Mouse (Mus musculus): ENCODE data around the gene Mrtfa. TPM values are rescaled to one million over a fixed set of nuclear protein-coding genes. Genes with fewer than 3 reads are reported as not detected.

The Mrtfa gene
- polyA plus RNA-seq, 1 experiment from 2014 or later, result 22.9 TPM

GRCm38 (mm10) chr15:81110315-81110714 is 80.2 kb downstream of the Mrtfa start:
- Histone ChIP-seq H3K27ac (no peak overlapping the region), H3K27me3 (no peaks in the 10 kb centered on the region), H3K4me1 (replicated peaks) (peaks cover 18% of the 10 kb centered on the region), H3K9ac (no peak overlapping the region), H3K4me2 (no peak overlapping the region), H3K9me3 (no peaks in the 10 kb centered on the region), H3K36me3 (no peaks in the 10 kb centered on the region), H3K4me3 (no peak overlapping the region)
- no peak for ATAC-seq (ENCODE audit: low FRiP score)
- WGBS, result 89% methylated on average over 3 of the region's 3 CpGs

GRCm38 (mm10) chr15:81105962-81106361 is 84.6 kb downstream of the Mrtfa start:
- Histone ChIP-seq H3K9ac (no peak overlapping the region), H3K4me2 (no peak overlapping the region), H3K9me3 (no peaks in the 10 kb centered on the region), H3K4me1 (replicated peaks) (peaks cover 33% of the 10 kb centered on the region), H3K4me3 (no peak overlapping the region), H3K27me3 (no peaks in the 10 kb centered on the region), H3K36me3 (no peaks in the 10 kb centered on the region), H3K27ac (no peak overlapping the region)
- no peak for ATAC-seq (ENCODE audit: low FRiP score)
- WGBS, result 25% methylated on average over 10 of the region's 10 CpGs

- Histone ChIP-seq H3K4me3 (no peak overlapping the region), H3K36me3 (no peaks in the 10 kb centered on the region), H3K27ac (no peak overlapping the region), H3K9ac (peak overlapping the region; percentile 39; the same call in 1 of the 2 replicates), H3K4me2 (peak overlapping the region; percentile 19; the same call in 1 of the 2 replicates), H3K9me3 (no peaks in the 10 kb centered on the region), H3K27me3 (no peaks in the 10 kb centered on the region), H3K4me1 (replicated peaks) (peaks cover 33% of the 10 kb centered on the region)
- no peak for ATAC-seq (ENCODE audit: low FRiP score)
- 54% methylated on average over 13 of the region's 13 CpGs for WGBS
Measured at GRCm38 (mm10) chr15:81104585-81105259, 85.8 kb downstream of the Mrtfa start.

GRCm38 (mm10) chr15:81103500-81103899 is 87.1 kb downstream of the Mrtfa start:
- Histone ChIP-seq H3K4me2 (no peak overlapping the region), H3K27ac (no peak overlapping the region), H3K9ac (no peak overlapping the region), H3K4me3 (no peak overlapping the region), H3K4me1 (replicated peaks) (peaks cover 33% of the 10 kb centered on the region), H3K9me3 (no peaks in the 10 kb centered on the region), H3K36me3 (no peaks in the 10 kb centered on the region), H3K27me3 (no peaks in the 10 kb centered on the region)
- no peak for ATAC-seq (ENCODE audit: low FRiP score)
- 88% methylated on average over 3 of the region's 3 CpGs for WGBS

- Histone ChIP-seq H3K27ac (no peak overlapping the region), H3K36me3 (no peaks in the 10 kb centered on the region), H3K4me2 (no peak overlapping the region), H3K4me3 (no peak overlapping the region), H3K27me3 (no peaks in the 10 kb centered on the region), H3K4me1 (replicated peaks) (peaks cover 36% of the 10 kb centered on the region), H3K9ac (no peak overlapping the region), H3K9me3 (no peaks in the 10 kb centered on the region)
- 86% methylated on average over 13 of the region's 13 CpGs for WGBS
- no peak for ATAC-seq (ENCODE audit: low FRiP score)
Measured at GRCm38 (mm10) chr15:81102274-81102879, 88.2 kb downstream of the Mrtfa start.

GRCm38 (mm10) chr15:81101316-81101715 is 89.2 kb downstream of the Mrtfa start:
- no peak overlapping the region for H3K4me3 ChIP-seq
- peaks cover 32% of the 10 kb centered on the region for H3K4me1 ChIP-seq (replicated peaks)
- 80% methylated on average over 5 of the region's 5 CpGs for WGBS
- no peak overlapping the region for H3K27ac ChIP-seq
- no peaks in the 10 kb centered on the region for H3K27me3 ChIP-seq
- no peaks in the 10 kb centered on the region for H3K36me3 ChIP-seq
- no peak overlapping the region for H3K4me2 ChIP-seq
- no peak overlapping the region for H3K9ac ChIP-seq
- no peaks in the 10 kb centered on the region for H3K9me3 ChIP-seq
- no peak for ATAC-seq (ENCODE audit: low FRiP score)

- Histone ChIP-seq H3K9me3 (no peaks in the 10 kb centered on the region), H3K4me1 (replicated peaks) (peaks cover 16% of the 10 kb centered on the region), H3K27me3 (no peaks in the 10 kb centered on the region), H3K27ac (no peak overlapping the region), H3K9ac (no peak overlapping the region), H3K4me2 (no peak overlapping the region), H3K36me3 (no peaks in the 10 kb centered on the region), H3K4me3 (no peak overlapping the region)
- no peak for ATAC-seq (ENCODE audit: low FRiP score)
- WGBS, result 90% methylated on average over 11 of the region's 11 CpGs
Measured at GRCm38 (mm10) chr15:81099269-81099668, 91.3 kb downstream of the Mrtfa start.

- H3K9ac ChIP-seq, result no peak overlapping the region
- no peak overlapping the region for H3K27ac ChIP-seq
- H3K4me3 ChIP-seq, result no peak overlapping the region
- H3K4me2 ChIP-seq, result no peak overlapping the region
- WGBS, result 95% methylated on average over 3 of the region's 3 CpGs
- no peaks in the 10 kb centered on the region for H3K27me3 ChIP-seq
- ATAC-seq (ENCODE audit: low FRiP score), result no peak
- peaks cover 12% of the 10 kb centered on the region for H3K4me1 ChIP-seq (replicated peaks)
- H3K36me3 ChIP-seq, result no peaks in the 10 kb centered on the region
- H3K9me3 ChIP-seq, result no peaks in the 10 kb centered on the region
Measured at GRCm38 (mm10) chr15:81098689-81099088, 91.9 kb downstream of the Mrtfa start.

- Histone ChIP-seq H3K27me3 (no peaks in the 10 kb centered on the region), H3K4me1 (replicated peaks) (peaks cover 8% of the 10 kb centered on the region), H3K4me3 (no peak overlapping the region), H3K9me3 (no peaks in the 10 kb centered on the region), H3K27ac (no peak overlapping the region), H3K9ac (no peak overlapping the region), H3K36me3 (no peaks in the 10 kb centered on the region), H3K4me2 (no peak overlapping the region)
- ATAC-seq (ENCODE audit: low FRiP score), result no peak
- WGBS, result 87% methylated on average over 6 of the region's 6 CpGs
Measured at GRCm38 (mm10) chr15:81097896-81098295, 92.7 kb downstream of the Mrtfa start.

GRCm38 (mm10) chr15:81097456-81097855 is 93.1 kb downstream of the Mrtfa start:
- Histone ChIP-seq H3K9me3 (no peaks in the 10 kb centered on the region), H3K4me3 (no peak overlapping the region), H3K4me2 (no peak overlapping the region), H3K36me3 (no peaks in the 10 kb centered on the region), H3K27ac (0 out of 2 replicates have a peak overlapping the region, but pooled peaks have one; percentile 0), H3K9ac (no peak overlapping the region), H3K27me3 (no peaks in the 10 kb centered on the region), H3K4me1 (replicated peaks) (peaks cover 8% of the 10 kb centered on the region)
- no peak for ATAC-seq (ENCODE audit: low FRiP score)
- WGBS, result 42% methylated on average over 4 of the region's 4 CpGs

GRCm38 (mm10) chr15:81096329-81097055 is 94.1 kb downstream of the Mrtfa start:
- no peak overlapping the region for H3K4me2 ChIP-seq
- peaks cover 8% of the 10 kb centered on the region for H3K4me1 ChIP-seq (replicated peaks)
- H3K9ac ChIP-seq, result no peak overlapping the region
- no peak overlapping the region for H3K4me3 ChIP-seq
- no peak overlapping the region for H3K27ac ChIP-seq
- no peak for ATAC-seq (ENCODE audit: low FRiP score)
- H3K36me3 ChIP-seq, result no peaks in the 10 kb centered on the region
- no peaks in the 10 kb centered on the region for H3K9me3 ChIP-seq
- 82% methylated on average over 7 of the region's 7 CpGs for WGBS
- H3K27me3 ChIP-seq, result no peaks in the 10 kb centered on the region

GRCm38 (mm10) chr15:81093032-81093431 is 97.5 kb downstream of the Mrtfa start:
- Histone ChIP-seq H3K9ac (no peak overlapping the region), H3K36me3 (no peaks in the 10 kb centered on the region), H3K27me3 (no peaks in the 10 kb centered on the region), H3K9me3 (no peaks in the 10 kb centered on the region), H3K4me3 (no peak overlapping the region), H3K4me2 (no peak overlapping the region), H3K4me1 (replicated peaks) (peaks cover 8% of the 10 kb centered on the region), H3K27ac (no peak overlapping the region)
- ATAC-seq (ENCODE audit: low FRiP score), result no peak
- 96% methylated on average over 4 of the region's 4 CpGs for WGBS

All from hindbrain, embryonic 13.5 days (tissue).